Mouse (Mus musculus): ENCODE results near the gene Appl2.

DNA sequence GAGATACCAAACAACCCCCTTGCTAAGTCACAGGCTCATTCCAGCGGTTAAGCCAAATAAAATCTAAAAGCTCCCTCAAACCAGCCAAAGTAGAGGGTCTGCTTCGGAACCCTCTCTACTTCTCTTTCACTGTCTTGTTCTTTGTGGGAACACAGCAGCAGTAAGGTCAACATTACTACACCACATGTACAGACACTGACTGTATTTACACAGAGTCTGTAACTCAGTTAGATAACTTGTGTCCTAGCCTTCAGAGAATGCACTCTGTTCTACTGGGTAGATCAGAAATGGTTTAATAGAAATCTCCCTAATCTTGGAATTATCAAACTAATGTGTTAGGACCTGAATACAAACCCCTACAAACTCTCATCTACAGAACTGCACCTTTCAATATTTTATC, 12.3 kb downstream of the Appl2 start:
- TF ChIP-seq CTCF (IDR thresholded peaks at IDR 0.05; ENCODE audit: borderline replicate concordance, insufficient read depth, low read length) (no peak), POLR2A (IDR thresholded peaks at IDR 0.05; ENCODE audit: low read depth, low read length) (no peak)

Measured in embryonic fibroblast, embryonic 13.5 days (primary cell).